Comparison of ENCODE assay signal across 28 mouse cellular contexts in the genomic region with DNA sequence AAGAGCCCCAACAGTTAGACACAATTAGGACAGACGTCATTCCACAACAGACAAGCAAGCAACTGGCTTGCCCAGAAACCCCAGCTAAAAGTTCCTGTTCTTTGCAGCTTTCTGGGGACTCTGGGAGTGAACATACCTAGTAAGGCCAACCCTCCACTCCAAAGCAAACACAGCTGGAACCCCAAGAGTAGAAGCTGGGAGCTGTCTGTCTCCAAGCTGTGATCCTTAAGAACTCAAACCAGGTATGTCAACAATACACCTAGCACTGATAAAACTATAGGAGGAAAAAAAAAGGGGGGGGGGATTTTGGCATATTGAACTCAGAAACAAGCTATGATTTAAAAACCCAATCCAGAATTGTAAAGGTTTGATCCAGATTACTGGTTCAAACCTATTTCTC.
DNase-seq lines count a peak whose midpoint lies in the region; ATAC-seq and TF ChIP-seq lines count a peak whose summit lies in the region.
"Had no signal": no experiment of that assay in that cellular context is flagged by ENCODE, and none has a peak within 500 bp of the region (broad histone marks: within the 10 kb centered on the region; RNA-seq: fewer than 3 reads in every experiment).

No protein-coding gene starts in this region.

- peak; percentile 48; the same call in 1 of the 2 replicates for ATAC-seq in lung, embryonic 14.5 days (ENCODE audit: insufficient read depth)
- 0 out of 2 replicates have a peak, but pooled peaks have one; percentile 25 for ATAC-seq in stomach, embryonic 16.5 days (ENCODE audit: insufficient read depth, low FRiP score)
- ATAC-seq in liver, embryonic 11.5 days (replicated peaks; ENCODE audit: low FRiP score), result no peak
- ATAC-seq: activated CD4-positive, CD25-positive, alpha-beta regulatory T cell, adult 4 months had no signal

- H3K4me2 ChIP-seq in lung, embryonic 14.5 days, result no peak overlapping the region
- no peak overlapping the region for H3K4me2 ChIP-seq in stomach, embryonic 16.5 days (ENCODE audit: low read depth, low read length)
- no peak overlapping the region for H3K4me2 ChIP-seq in liver, embryonic 11.5 days
- H3K4me2 ChIP-seq: embryonic facial prominence, embryonic 13.5 days; forebrain, embryonic 12.5 days; forebrain, embryonic 15.5 days; heart, embryonic 13.5 days; hindbrain, embryonic 12.5 days; hindbrain, embryonic 15.5 days had no signal

- H3K4me1 ChIP-seq in lung, embryonic 14.5 days (ENCODE audit: insufficient read depth), result no peaks in the 10 kb centered on the region
- 0 out of 2 replicates have a peak, but pooled peaks cover 2% of the 10 kb centered on the region for H3K4me1 ChIP-seq in stomach, embryonic 16.5 days (ENCODE audit: control insufficient read depth, insufficient read depth, low read length)
- H3K4me1 ChIP-seq in liver, embryonic 11.5 days (replicated peaks; ENCODE audit: control insufficient read depth, insufficient read depth, low read length), result peaks cover 2% of the 10 kb centered on the region; the same call in 1 of the 2 replicates
- H3K4me1 ChIP-seq: heart, embryonic 13.5 days; hindbrain, embryonic 12.5 days; hindbrain, embryonic 15.5 days had no signal

- H3K27ac ChIP-seq in lung, embryonic 14.5 days (ENCODE audit: low read depth), result no peak overlapping the region
- no peak overlapping the region for H3K27ac ChIP-seq in stomach, embryonic 16.5 days (ENCODE audit: low read length)
- H3K27ac ChIP-seq in liver, embryonic 11.5 days (ENCODE audit: low read depth, low read length), result no peak overlapping the region
- H3K27ac ChIP-seq: embryonic facial prominence, embryonic 10.5 days; embryonic facial prominence, embryonic 13.5 days; forebrain, embryonic 12.5 days; forebrain, embryonic 15.5 days; heart, adult 2 months; heart, embryonic 10.5 days; heart, embryonic 13.5 days; hindbrain, embryonic 12.5 days; hindbrain, embryonic 15.5 days had no signal

- H3K4me3 ChIP-seq in lung, embryonic 14.5 days (ENCODE audit: low read depth, low read length), result no peak overlapping the region
- H3K4me3 ChIP-seq in stomach, embryonic 16.5 days (replicated peaks; ENCODE audit: low read length), result no peak overlapping the region
- H3K4me3 ChIP-seq in liver, embryonic 11.5 days (ENCODE audit: low read depth, low read length), result no peak overlapping the region
- H3K4me3 ChIP-seq: embryonic facial prominence, embryonic 10.5 days; embryonic facial prominence, embryonic 13.5 days; erythroblast, embryonic 14.5 days; forebrain, embryonic 12.5 days; forebrain, embryonic 15.5 days; heart, adult 2 months; heart, embryonic 10.5 days; heart, embryonic 13.5 days; hindbrain, embryonic 12.5 days; hindbrain, embryonic 15.5 days had no signal

- DNase-seq in lung, embryonic 14.5 days, result peak; percentile 38
- DNase-seq in lung, postnatal 4 days, result no peak
- peak; percentile 24 for DNase-seq in retina, postnatal 1 day
- DNase-seq in retina, embryonic 14.5 days (ENCODE audit: low spot score), result no peak
- no peak for DNase-seq in liver, embryonic 11.5 days (ENCODE audit: low spot score)
- DNase-seq: adrenal gland, adult 8-10 months; adrenal gland, postnatal 25 days; cerebellum, adult 11-12 months; cerebellum, adult 8-10 months; cerebellum, postnatal 10 days; cerebellum, postnatal 36 days; embryo, embryonic 11 days; gastrocnemius, postnatal 10 days; gastrocnemius, postnatal 36 days; heart, adult 2 months; heart, postnatal 14 days; heart, postnatal 4 days had no signal

- TF ChIP-seq CTCF in lung, embryonic 14.5 days (IDR thresholded peaks at IDR 0.05; ENCODE audit: low read depth), result no peak

- H3K27me3 ChIP-seq in lung, embryonic 14.5 days (ENCODE audit: insufficient read depth, low read length), result no peaks in the 10 kb centered on the region
- no peaks in the 10 kb centered on the region for H3K27me3 ChIP-seq in stomach, embryonic 16.5 days (ENCODE audit: control insufficient read depth, insufficient read depth, low read length)
- H3K27me3 ChIP-seq in liver, embryonic 11.5 days (replicated peaks; ENCODE audit: control insufficient read depth, insufficient read depth, low read length), result no peaks in the 10 kb centered on the region
- H3K27me3 ChIP-seq: embryonic facial prominence, embryonic 13.5 days; hindbrain, embryonic 15.5 days had no signal

- H3K9me3 ChIP-seq in lung, embryonic 14.5 days (ENCODE audit: low read depth, low read length), result no peaks in the 10 kb centered on the region
- H3K9me3 ChIP-seq in stomach, embryonic 16.5 days (replicated peaks; ENCODE audit: control insufficient read depth, low read length), result no peaks in the 10 kb centered on the region
- no peaks in the 10 kb centered on the region for H3K9me3 ChIP-seq in liver, embryonic 11.5 days (ENCODE audit: control insufficient read depth, low read length)
- H3K9me3 ChIP-seq: embryonic facial prominence, embryonic 10.5 days; embryonic facial prominence, embryonic 13.5 days; forebrain, embryonic 12.5 days; forebrain, embryonic 15.5 days; heart, embryonic 10.5 days; heart, embryonic 13.5 days; hindbrain, embryonic 12.5 days; hindbrain, embryonic 15.5 days had no signal

- 57% methylated on average over 1 of the region's 1 CpGs for WGBS in lung, embryonic 14.5 days
- 42% methylated on average over 1 of the region's 1 CpGs for WGBS in stomach, embryonic 16.5 days
- WGBS in liver, embryonic 11.5 days, result 52% methylated on average over 1 of the region's 1 CpGs

- no peaks in the 10 kb centered on the region for H3K36me3 ChIP-seq in lung, embryonic 14.5 days (ENCODE audit: insufficient read depth)
- H3K36me3 ChIP-seq in stomach, embryonic 16.5 days (ENCODE audit: control insufficient read depth, insufficient read depth, low read length), result no peaks in the 10 kb centered on the region
- H3K36me3 ChIP-seq in liver, embryonic 11.5 days (ENCODE audit: control insufficient read depth, insufficient read depth, low read length), result no peaks in the 10 kb centered on the region
- H3K36me3 ChIP-seq: embryonic facial prominence, embryonic 10.5 days; embryonic facial prominence, embryonic 13.5 days; forebrain, embryonic 12.5 days; forebrain, embryonic 15.5 days; heart, embryonic 10.5 days; heart, embryonic 13.5 days; hindbrain, embryonic 12.5 days; hindbrain, embryonic 15.5 days had no signal

- H3K9ac ChIP-seq in lung, embryonic 14.5 days, result no peak overlapping the region
- H3K9ac ChIP-seq in stomach, embryonic 16.5 days (ENCODE audit: low read length), result no peak overlapping the region
- H3K9ac ChIP-seq in liver, embryonic 11.5 days (ENCODE audit: low read depth, low read length), result no peak overlapping the region
- H3K9ac ChIP-seq: embryonic facial prominence, embryonic 13.5 days; forebrain, embryonic 12.5 days; forebrain, embryonic 15.5 days; heart, embryonic 13.5 days; hindbrain, embryonic 12.5 days; hindbrain, embryonic 15.5 days had no signal

Comparison
In these comparisons a context has a peak if more than half of its experiments do, and no peak if none do; other contexts are left out.
1. DNase-seq: peak in lung, embryonic 14.5 days (single experiment) and retina, postnatal 1 day (single experiment); none in lung, postnatal 4 days (0 of 2), retina, embryonic 14.5 days (single experiment) and liver, embryonic 11.5 days (single experiment).